Mouse (Mus musculus) heart, postnatal 0 days (tissue): Measurements from ENCODE around the gene Ier2. TPM values are rescaled to one million over a fixed set of nuclear protein-coding genes. Genes with fewer than 3 reads are reported as not detected.
A peak's percentile ranks its signal among the peaks of the same experiment; 100 is the strongest.

Source experiments
- ATAC-seq: fragments of 200-750 bp; cut with Nextera tagmentation; 2 replicates; pipeline ENCODE4 v1.8.0; 2017; ENCODE audit warnings: low read depth, moderate number of reproducible peaks, moderate library complexity; ENCODE audit not compliant: insufficient read depth
- DNase-seq: peaks from one replicate; pipeline ENCODE4 v3.0.0-alpha.2; 2016; ENCODE audit warnings: low spot score
- H3K27ac ChIP-seq: fragments of 300-500 bp; sonication (generic); 2 replicates; pipeline ENCODE4 v1.5.1; 2014; ENCODE audit warnings: low read depth, mild to moderate bottlenecking
- H3K27me3 ChIP-seq: fragments of 300-500 bp; sonication (generic); 2 replicates; pipeline ENCODE4 v1.6.1; 2014; ENCODE audit warnings: low read length, mixed read lengths; ENCODE audit not compliant: control insufficient read depth, insufficient read depth
- H3K36me3 ChIP-seq: fragments of 300-500 bp; sonication (generic); replicated peaks from 2 replicates; pipeline ENCODE4 v1.6.1; 2014; ENCODE audit warnings: low read length, mixed read lengths; ENCODE audit not compliant: control insufficient read depth, insufficient read depth
- H3K4me1 ChIP-seq: fragments of 300-500 bp; sonication (generic); 2 replicates; pipeline ENCODE4 v1.6.1; 2014; ENCODE audit warnings: antibody characterized with exemption; ENCODE audit not compliant: control insufficient read depth, insufficient read depth
- H3K4me2 ChIP-seq: fragments of 300-500 bp; sonication (generic); 2 replicates; pipeline ENCODE4 v1.6.1; 2014; ENCODE audit warnings: low read depth, mild to moderate bottlenecking, low read length, moderate library complexity
- H3K4me3 ChIP-seq: fragments of 300-500 bp; sonication (generic); 2 replicates; pipeline ENCODE4 v1.5.1; 2014; ENCODE audit warnings: low read depth, low read length
- H3K9ac ChIP-seq: fragments of 300-500 bp; sonication (generic); replicated peaks from 2 replicates; pipeline ENCODE4 v1.6.1; 2014; ENCODE audit warnings: low read depth, low read length, mixed read lengths
- H3K9me3 ChIP-seq: fragments of 300-500 bp; sonication (generic); replicated peaks from 2 replicates; pipeline ENCODE4 v1.6.1; 2016; ENCODE audit warnings: low read length; ENCODE audit not compliant: control insufficient read depth
- CTCF ChIP-seq: IDR thresholded peaks from 2 replicates; pipeline ENCODE4 v1.5.1; 2016; ENCODE audit warnings: antibody characterized with exemption, control low read depth, low read depth
- EP300 ChIP-seq: IDR thresholded peaks from 2 replicates; pipeline ENCODE4 v1.6.1; 2016; ENCODE audit warnings: antibody characterized with exemption, low read depth
- WGBS: fragments of 180-500 bp; shearing (Covaris S2); extraction: QIAGEN DNeasy Blood & Tissue Kit; methylation state at CpG from one replicate; pipeline ENCODE4 v1.1.7; 2014; 5-methylcytosine and 5-hydroxymethylcytosine counted together
- polyA plus RNA-seq: library from polyadenylated mRNA; unstranded; fragments of >200 nt; fragmentation: Nextera tagmentation; extraction: Ambion mirVana; gene quantifications from 2 replicates; pipeline ENCODE4 v1.2.1, GENCODE M21; 2015
- total RNA-seq: library from RNA; depleted of rRNA; stranded (reverse); fragments of >200 nt; gene quantifications from 2 replicates; pipeline ENCODE4 v1.2.3, GENCODE M21; 2014; ENCODE audit warnings: low replicate concordance

Ier2 gene
- total and polyA plus RNA-seq, 2 experiments from 2014 or later = 23.2 to 33.3 TPM

DNA sequence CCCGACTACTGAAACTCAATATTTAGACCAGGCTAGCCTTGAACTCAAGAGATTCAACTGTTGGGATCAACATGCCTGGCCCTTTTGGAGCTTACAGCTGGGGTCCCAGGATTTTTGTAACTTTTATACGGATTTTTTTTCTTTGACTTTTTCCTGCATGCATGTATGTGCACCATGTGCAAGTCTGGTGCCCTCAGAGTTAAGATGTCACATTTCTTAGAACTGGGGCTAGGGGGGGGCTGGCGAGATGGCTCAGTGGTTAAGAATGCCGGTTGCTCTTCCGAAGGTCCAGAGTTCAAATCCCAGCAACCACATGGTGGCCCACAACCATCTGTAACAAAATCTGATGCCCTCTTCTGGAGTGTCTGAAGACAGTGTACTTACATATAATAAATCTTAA is 37.9 kb upstream of the Ier2 start:
- DNase-seq = no peak
- no peak for TF ChIP-seq CTCF
- TF ChIP-seq EP300 = no peak
- peak overlapping the region; percentile 81 for H3K27ac ChIP-seq
- H3K4me3 ChIP-seq = no peak overlapping the region
- H3K4me1 ChIP-seq = 0 out of 2 replicates have a peak, but pooled peaks cover 3% of the 10 kb centered on the region
- H3K36me3 ChIP-seq = peaks cover 21% of the 10 kb centered on the region
- H3K4me2 ChIP-seq = peak overlapping the region; percentile 10; the same call in 1 of the 2 replicates
- no peak overlapping the region for H3K9ac ChIP-seq
- peaks cover 36% of the 10 kb centered on the region for H3K27me3 ChIP-seq
- WGBS = 65% methylated on average over 5 of the region's 5 CpGs
- no peaks in the 10 kb centered on the region for H3K9me3 ChIP-seq
- ATAC-seq = no peak

DNA sequence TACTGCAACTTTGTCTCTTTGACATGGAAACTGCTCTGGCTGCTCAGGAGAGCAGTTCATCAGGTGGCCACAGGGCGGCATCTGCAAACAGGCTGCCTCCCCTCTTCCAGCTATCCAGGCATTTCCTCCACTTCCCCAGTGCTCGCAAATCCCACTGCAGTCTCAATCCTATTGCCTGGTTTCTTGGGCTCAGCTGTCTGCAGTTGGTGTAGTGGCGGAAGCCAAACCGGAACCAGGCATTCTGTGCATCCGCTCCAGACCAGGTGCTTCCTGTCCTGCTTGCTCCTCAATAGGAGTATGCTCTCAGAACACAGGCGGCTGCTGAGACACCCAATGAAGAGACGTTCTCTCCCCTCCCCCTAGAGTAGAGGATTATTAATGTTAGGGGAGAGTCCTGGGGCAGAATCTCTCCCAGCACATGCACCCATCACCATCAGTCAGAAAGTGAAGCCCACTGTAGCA is 37.2 kb upstream of the Ier2 start:
- WGBS = 39% methylated on average over 7 of the region's 7 CpGs
- Histone ChIP-seq H3K4me3 (no peak overlapping the region), H3K4me2 (peak overlapping the region; percentile 10; the same call in 1 of the 2 replicates), H3K9me3 (no peaks in the 10 kb centered on the region), H3K27ac (peak overlapping the region; percentile 81), H3K9ac (no peak overlapping the region), H3K27me3 (peaks cover 30% of the 10 kb centered on the region), H3K4me1 (0 out of 2 replicates have a peak, but pooled peaks cover 3% of the 10 kb centered on the region), H3K36me3 (peaks cover 27% of the 10 kb centered on the region)
- peak; percentile 98 for TF ChIP-seq EP300
- TF ChIP-seq CTCF = peak; percentile 68
- DNase-seq (peak; percentile 80), ATAC-seq (peak; percentile 53)

GRCm38 (mm10) chr8:84698929-84699401 is 36.3 kb upstream of the Ier2 start:
- H3K4me2 ChIP-seq = peak overlapping the region; percentile 30

GRCm38 (mm10) chr8:84698288-84698687 is 35.6 kb upstream of the Ier2 start:
- Histone ChIP-seq H3K4me3 (no peak overlapping the region), H3K4me2 (no peak overlapping the region), H3K9ac (no peak overlapping the region), H3K4me1 (0 out of 2 replicates have a peak, but pooled peaks cover 3% of the 10 kb centered on the region), H3K9me3 (no peaks in the 10 kb centered on the region), H3K27me3 (peaks cover 14% of the 10 kb centered on the region), H3K36me3 (peaks cover 36% of the 10 kb centered on the region), H3K27ac (0 out of 2 replicates have a peak overlapping the region, but pooled peaks have one; percentile 81)
- ATAC-seq (no peak), DNase-seq (no peak)
- TF ChIP-seq EP300 = no peak
- no peak for TF ChIP-seq CTCF
- 85% methylated on average over 5 of the region's 5 CpGs for WGBS

More at GRCm38 (mm10) chr8:84698929-84699401, 36.3 kb upstream of the Ier2 start:
- H3K4me1 ChIP-seq = 0 out of 2 replicates have a peak, but pooled peaks cover 3% of the 10 kb centered on the region
- 68% methylated on average over 9 of the region's 9 CpGs for WGBS
- ATAC-seq (no peak), DNase-seq (no peak)
- no peak overlapping the region for H3K4me3 ChIP-seq
- H3K9ac ChIP-seq = no peak overlapping the region
- H3K27me3 ChIP-seq = peaks cover 21% of the 10 kb centered on the region
- H3K9me3 ChIP-seq = no peaks in the 10 kb centered on the region
- peaks cover 30% of the 10 kb centered on the region for H3K36me3 ChIP-seq
- peak overlapping the region; percentile 81 for H3K27ac ChIP-seq
- TF ChIP-seq EP300 = no peak
- no peak for TF ChIP-seq CTCF

DNA sequence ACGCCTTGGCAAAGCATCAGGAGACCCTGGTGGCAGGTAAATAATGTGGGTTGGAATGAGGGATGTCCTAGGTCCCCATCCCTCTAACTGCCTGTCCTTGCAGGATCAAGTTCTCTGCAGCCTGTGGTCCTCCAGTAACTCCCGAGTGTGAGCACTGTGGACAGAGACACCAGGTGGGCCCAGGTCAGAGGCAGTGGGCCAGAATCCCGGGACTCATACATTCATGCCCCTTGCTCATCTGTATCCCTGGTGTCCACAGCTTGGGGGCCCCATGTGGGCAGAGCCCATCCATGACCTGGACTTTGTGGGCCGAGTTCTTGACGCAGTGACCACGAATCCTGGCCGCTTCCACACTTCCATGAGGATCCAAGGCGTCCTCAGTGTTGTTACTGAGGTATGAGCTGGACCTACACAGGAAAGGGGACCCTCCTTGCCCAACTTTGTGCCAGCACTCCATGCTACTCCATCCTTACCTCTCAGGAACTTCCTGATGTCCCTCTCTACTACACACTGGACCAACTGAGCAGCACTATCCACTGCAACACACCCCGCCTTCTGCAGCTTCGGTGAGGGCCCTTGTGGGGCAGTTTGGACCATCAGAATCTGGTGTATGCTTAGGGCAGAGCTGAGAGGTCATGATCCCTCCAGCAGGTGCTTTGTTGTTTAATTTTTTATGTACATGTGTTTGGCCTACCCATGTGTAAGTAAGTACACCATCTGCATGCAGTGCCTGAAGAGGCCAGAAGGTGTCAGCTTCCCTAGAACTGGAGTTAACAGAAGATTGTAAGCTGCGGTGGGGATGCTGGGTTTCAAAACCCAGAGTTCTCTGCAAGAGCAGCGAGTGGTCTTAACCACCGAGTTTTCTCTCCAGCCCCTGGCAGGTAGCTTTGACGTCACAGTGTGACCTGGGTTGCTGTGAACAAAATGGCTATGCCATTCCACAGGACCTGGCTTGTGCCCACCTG is 34.8 kb upstream of the Ier2 start:
- Histone ChIP-seq H3K9ac (no peak overlapping the region), H3K27me3 (peaks cover 5% of the 10 kb centered on the region), H3K27ac (no peak overlapping the region), H3K4me3 (no peak overlapping the region), H3K4me1 (0 out of 2 replicates have a peak, but pooled peaks cover 3% of the 10 kb centered on the region), H3K9me3 (no peaks in the 10 kb centered on the region), H3K36me3 (peaks cover 45% of the 10 kb centered on the region), H3K4me2 (no peak overlapping the region)
- ATAC-seq (no peak), DNase-seq (no peak)
- TF ChIP-seq EP300 = no peak
- TF ChIP-seq CTCF = peak; percentile 59
- 84% methylated on average over 14 of the region's 14 CpGs for WGBS
